Mouse (Mus musculus) layer of hippocampus, adult 18-20 months (tissue): ENCODE measurements around the gene Hdac11. TPM values are rescaled to one million over a fixed set of nuclear protein-coding genes. Genes with fewer than 3 reads are reported as not detected.

Experiments used
- total RNA-seq, 2 experiments: library from RNA; stranded (reverse); gene quantifications; 2 replicates each; pipeline ENCODE4 v1.2.3; 2021

The Hdac11 gene
- total RNA-seq, 2 experiments from 2014 or later, result 169 to 174 TPM

Other genes with a start within 250 kb of the Hdac11 start
- gene Iqsec1, start 168.0 kb upstream of the Hdac11 start, total RNA-seq, result 100 to 1,000 TPM; 268 to 271 TPM
- 10 to 100 TPM; 16.2 to 17.5 TPM for gene Nup210, start 39.8 kb upstream of the Hdac11 start, total RNA-seq
- 1 to 10 TPM; 7.8 to 10.0 TPM for gene Fbln2, start 55.8 kb downstream of the Hdac11 start, total RNA-seq